Mouse (Mus musculus) layer of hippocampus, adult 11-12 months (tissue): ENCODE measurements around the gene Lypla2.
"Not testable (repeated sequence)": the region's sequence is repeated elsewhere in the genome, so short reads cannot be mapped to it uniquely, and the experiment has no call there.

Experiments
- DNase-seq: peaks from one replicate; pipeline ENCODE4 v3.0.0; 2022; ENCODE audit warnings: low spot score

Lypla2 gene

GRCm38 (mm10) chr4:135949475-135949874 lies 23.0 kb downstream of the Lypla2 start:
- DNase-seq = no peak

GRCm38 (mm10) chr4:135948142-135948541 lies 24.3 kb downstream of the Lypla2 start:
- DNase-seq = no peak

GRCm38 (mm10) chr4:135946659-135947301 lies 25.6 kb downstream of the Lypla2 start:
- no peak for DNase-seq

GRCm38 (mm10) chr4:135946278-135946658 lies 26.2 kb downstream of the Lypla2 start, which contains the start of gene Hmgcl:
TSS of gene Hmgcl (plus strand) at chr4:135946448.
- DNase-seq = peak; percentile 95

DNA sequence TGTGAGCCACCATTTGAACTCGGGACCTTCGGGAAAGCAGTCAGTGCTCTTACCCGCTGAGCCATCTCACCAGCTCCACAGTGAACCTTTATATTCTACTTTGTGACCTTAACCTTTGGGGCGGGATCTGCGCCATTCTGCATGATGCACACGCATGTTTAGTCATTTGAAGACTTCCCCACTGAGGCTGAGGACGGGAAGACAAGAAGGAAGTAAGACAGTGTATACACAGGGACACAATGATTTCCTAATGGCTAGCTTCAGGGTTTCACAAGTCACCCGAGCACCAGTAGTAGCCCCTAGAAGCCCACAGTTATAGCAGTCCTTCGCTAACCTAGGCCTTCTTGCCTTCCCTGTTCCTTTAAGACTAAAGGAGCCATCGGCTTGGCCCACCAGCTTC lies 26.7 kb downstream of the Lypla2 start:
- DNase-seq = no peak

DNA sequence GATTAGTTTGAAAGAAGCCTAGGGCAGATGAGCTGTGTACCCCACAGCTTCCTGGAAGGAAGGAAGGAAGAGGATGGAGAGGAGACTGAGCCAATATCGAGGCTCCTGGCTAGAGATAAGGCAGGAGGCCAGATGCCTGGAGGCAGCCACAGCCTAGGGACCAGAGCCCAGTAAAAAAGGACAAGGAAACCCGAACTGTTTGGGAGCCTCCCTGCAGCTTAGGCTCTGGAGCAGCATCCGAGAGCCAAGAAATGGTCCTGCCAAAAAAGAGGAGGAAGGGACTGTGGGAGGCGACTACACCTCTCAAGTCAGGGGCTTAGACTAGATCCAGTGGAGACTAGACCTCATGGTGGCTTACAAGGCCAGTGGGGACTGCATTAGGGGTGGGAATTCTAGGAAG lies 29.0 kb downstream of the Lypla2 start:
- DNase-seq = no peak

DNA sequence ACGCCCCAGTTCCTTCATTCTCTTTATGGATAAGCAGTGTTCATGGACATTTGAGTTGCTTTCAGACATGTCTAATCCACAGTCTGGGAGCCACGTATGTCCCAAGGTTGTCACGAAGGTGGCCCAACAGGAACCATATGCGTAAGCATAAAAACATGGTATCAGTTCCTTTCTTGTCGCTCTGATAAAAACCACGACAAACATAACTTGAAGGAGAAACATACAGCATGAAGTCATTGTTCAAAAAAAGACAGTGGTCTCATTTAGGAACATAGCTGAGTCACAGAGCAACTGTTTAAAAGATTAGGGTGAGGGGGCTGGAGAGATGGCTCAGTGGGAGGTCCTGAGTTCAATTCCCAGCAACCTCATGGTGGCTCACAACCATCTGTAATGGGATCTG lies 30.2 kb downstream of the Lypla2 start:
- no peak for DNase-seq

DNA sequence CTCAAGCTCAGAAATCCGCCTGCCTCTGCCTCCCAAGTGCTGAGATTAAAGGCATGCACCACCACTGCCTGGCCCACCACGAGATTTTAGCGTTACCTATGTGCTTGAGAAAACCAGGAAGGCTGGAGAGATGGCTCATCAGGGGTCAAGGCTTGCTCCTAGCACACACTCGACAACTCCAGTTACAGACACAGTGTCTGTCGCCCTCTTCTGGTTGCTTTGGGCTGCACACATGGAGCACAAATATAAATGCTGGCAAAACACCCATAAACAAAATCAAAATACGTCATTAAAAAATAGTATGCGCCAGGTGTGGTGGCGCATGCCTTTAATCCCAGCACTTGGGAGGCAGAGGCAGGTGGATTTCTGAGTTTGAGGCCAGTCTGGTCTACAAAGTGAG lies 31.4 kb downstream of the Lypla2 start:
- DNase-seq = not testable (repeated sequence)

DNA sequence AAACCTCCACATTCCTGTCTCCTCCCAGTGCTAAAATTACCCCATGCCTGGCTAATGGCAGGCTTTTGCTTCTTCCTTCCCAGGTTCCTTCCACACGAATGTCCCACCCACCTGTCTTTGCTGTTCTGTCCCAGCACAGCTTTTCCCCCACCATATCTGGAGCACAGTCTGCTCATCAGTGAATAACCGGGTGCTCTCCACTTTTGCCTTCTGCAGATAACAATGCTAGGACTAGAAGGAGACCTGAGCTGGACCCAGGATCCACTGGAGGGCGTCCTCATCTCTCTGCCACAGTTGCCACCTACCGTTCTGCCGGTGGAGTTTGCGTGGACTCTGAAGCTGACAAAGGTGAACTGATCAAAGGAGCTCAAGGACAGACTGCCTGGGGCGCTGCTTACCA lies 33.6 kb downstream of the Lypla2 start:
- DNase-seq = no peak

- no peak for DNase-seq
Observed at GRCm38 (mm10) chr4:135935502-135935901, 36.9 kb downstream of the Lypla2 start.

- DNase-seq = no peak
Observed at GRCm38 (mm10) chr4:135934708-135935500, 37.5 kb downstream of the Lypla2 start.

DNA sequence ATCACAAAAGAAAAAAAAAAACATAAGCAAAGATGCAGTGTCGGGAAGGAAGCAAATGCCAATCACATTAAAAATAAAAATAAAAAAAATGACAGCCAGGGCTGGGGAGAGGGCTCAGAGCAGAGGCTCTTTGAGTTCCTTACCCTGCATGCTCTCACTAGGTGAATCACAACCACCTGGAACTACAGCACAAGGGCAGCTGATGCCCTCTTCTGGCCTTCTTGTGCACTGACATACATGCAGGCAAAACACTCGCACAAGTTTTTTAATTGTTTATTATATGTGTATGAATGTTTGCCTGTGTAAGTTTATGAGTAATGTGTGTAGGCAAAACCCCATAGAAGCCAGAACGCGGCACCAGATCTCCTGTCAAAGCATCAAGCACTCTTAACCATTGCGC lies 40.6 kb downstream of the Lypla2 start:
- DNase-seq = no peak

- no peak for DNase-seq
Observed at GRCm38 (mm10) chr4:135930239-135930638, 42.2 kb downstream of the Lypla2 start.

- no peak for DNase-seq
Observed at GRCm38 (mm10) chr4:135929828-135930227, 42.6 kb downstream of the Lypla2 start.

- no peak for DNase-seq
Observed at GRCm38 (mm10) chr4:135929405-135929804, 43.0 kb downstream of the Lypla2 start.

GRCm38 (mm10) chr4:135928376-135928775 lies 44.0 kb downstream of the Lypla2 start:
- no peak for DNase-seq

DNA sequence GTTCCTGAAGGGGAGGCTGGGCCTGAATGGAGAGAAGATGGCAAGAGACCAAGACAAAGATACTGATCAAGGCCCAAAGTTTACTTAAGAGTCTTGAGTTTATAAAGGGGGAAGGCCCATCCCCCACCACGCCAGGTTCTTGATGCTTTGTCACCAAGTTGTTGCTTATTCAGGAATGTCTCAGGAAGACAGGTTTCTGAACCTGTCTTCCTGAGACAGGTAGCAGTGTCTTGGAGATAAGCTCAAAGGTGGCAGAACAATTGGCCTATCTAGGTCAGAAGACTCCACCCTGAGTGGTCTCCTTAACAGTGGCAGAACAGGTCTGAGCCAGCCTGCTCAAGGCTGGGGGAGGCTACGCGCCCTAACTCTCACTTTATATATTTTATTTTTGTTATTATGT lies 45.6 kb downstream of the Lypla2 start:
- no peak for DNase-seq

GRCm38 (mm10) chr4:135926195-135926808 lies 46.1 kb downstream of the Lypla2 start:
- DNase-seq = no peak

- no peak for DNase-seq
Observed at GRCm38 (mm10) chr4:135925341-135925740, 47.1 kb downstream of the Lypla2 start.

- no peak for DNase-seq
Observed at GRCm38 (mm10) chr4:135924418-135924817, 48.0 kb downstream of the Lypla2 start.

- no peak for DNase-seq
Observed at GRCm38 (mm10) chr4:135922190-135922589, 50.2 kb downstream of the Lypla2 start.

DNA sequence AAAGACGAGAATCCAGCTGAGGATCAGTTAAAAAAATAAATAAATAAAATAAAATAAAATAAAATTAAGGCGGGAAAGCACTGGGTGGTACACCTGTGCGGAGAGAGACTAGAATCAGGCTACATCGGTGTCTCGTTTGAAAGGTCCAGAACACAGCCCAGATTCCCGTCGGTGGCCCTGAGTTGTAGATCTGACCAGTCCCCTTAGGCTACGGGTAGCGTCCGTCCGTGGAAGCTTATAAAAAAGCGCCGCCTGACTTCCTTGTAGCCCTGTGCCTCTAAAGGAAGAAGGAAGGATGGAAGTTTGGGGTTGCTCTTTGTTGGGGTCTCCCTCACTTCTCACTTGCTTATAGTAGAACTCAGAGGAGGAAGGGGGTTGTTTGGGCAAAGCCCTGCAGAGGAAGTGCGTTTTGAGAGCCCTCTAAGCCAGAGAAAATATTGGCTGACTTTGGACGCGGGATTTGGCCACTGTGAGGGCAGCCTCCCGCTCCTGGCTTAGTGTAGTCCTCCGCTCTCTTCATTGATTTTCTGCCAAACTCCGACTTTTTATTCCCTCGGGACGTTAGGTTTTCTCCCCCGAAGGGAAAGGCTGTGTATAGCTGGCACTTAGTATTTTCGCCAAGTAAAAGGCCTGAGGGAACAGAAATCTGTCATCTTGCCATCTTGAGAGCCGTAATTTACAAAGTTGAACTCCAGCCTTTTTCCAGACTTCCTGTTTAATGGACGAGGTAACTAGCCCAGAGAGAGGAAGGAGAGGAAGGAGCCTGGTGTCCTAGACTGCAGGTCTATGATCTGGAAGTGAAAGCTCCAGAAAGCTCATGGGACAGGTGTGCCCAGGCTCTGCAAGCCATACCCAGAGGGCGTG lies 50.9 kb downstream of the Lypla2 start:
- DNase-seq = no peak
